Mouse (Mus musculus) embryonic facial prominence, embryonic 11.5 days (tissue): Measurements from ENCODE around the gene Nthl1. TPM values are rescaled to one million over a fixed set of nuclear protein-coding genes. Genes with fewer than 3 reads are reported as not detected.

ENCODE experiments used
- ATAC-seq: fragments of 200-750 bp; cut with Nextera tagmentation; replicated peaks from 2 replicates; pipeline ENCODE4 v1.8.0; 2017; ENCODE audit warnings: low read depth; ENCODE audit not compliant: insufficient number of reproducible peaks, low FRiP score, low TSS enrichment
- DNase-seq: peaks from one replicate; pipeline ENCODE4 v3.0.0-alpha.2; 2015; ENCODE audit warnings: low spot score
- H3K27ac ChIP-seq: fragments of 300-500 bp; sonication (generic); replicated peaks from 2 replicates; pipeline ENCODE4 v1.5.1; 2014; ENCODE audit warnings: mild to moderate bottlenecking, low read depth, low read length, control low read depth
- H3K27me3 ChIP-seq: fragments of 300-500 bp; sonication (generic); 2 replicates; pipeline ENCODE4 v1.6.1; 2014; ENCODE audit warnings: mild to moderate bottlenecking, low read length, moderate library complexity, mixed read lengths; ENCODE audit not compliant: control insufficient read depth, insufficient read depth
- H3K36me3 ChIP-seq: fragments of 300-500 bp; sonication (generic); replicated peaks from 2 replicates; pipeline ENCODE4 v1.6.1; 2014; ENCODE audit warnings: low read depth, mild to moderate bottlenecking, low read length, moderate library complexity, mixed read lengths; ENCODE audit not compliant: control insufficient read depth, insufficient read depth
- H3K4me1 ChIP-seq: fragments of 300-500 bp; sonication (generic); 2 replicates; pipeline ENCODE4 v1.6.1; 2014; ENCODE audit warnings: low read length, mixed read lengths; ENCODE audit not compliant: control insufficient read depth, insufficient read depth
- H3K4me2 ChIP-seq: fragments of 300-500 bp; sonication (generic); 2 replicates; pipeline ENCODE4 v1.6.1; 2014; ENCODE audit warnings: low read depth, mild to moderate bottlenecking, control low read depth, low read length, moderate library complexity
- H3K4me3 ChIP-seq: fragments of 300-500 bp; sonication (generic); 2 replicates; pipeline ENCODE4 v1.5.1; 2014; ENCODE audit warnings: low read depth, low read length, control low read depth
- H3K9ac ChIP-seq: fragments of 300-500 bp; sonication (generic); replicated peaks from 2 replicates; pipeline ENCODE4 v1.6.1; 2014; ENCODE audit warnings: mild to moderate bottlenecking, control low read depth, low read length
- H3K9me3 ChIP-seq: fragments of 300-500 bp; sonication (generic); replicated peaks from 2 replicates; pipeline ENCODE4 v1.6.1; 2016; ENCODE audit warnings: mild to moderate bottlenecking, low read length, inconsistent platforms, mixed read lengths; ENCODE audit not compliant: control insufficient read depth
- WGBS: fragments of 180-500 bp; shearing (Covaris S2); extraction: QIAGEN DNeasy Blood & Tissue Kit; methylation state at CpG from one replicate; pipeline ENCODE4 v1.1.7; 2014; 5-methylcytosine and 5-hydroxymethylcytosine counted together
- polyA plus RNA-seq: library from polyadenylated mRNA; unstranded; fragments of >200 nt; fragmentation: Nextera tagmentation; extraction: Ambion mirVana; gene quantifications from 2 replicates; pipeline ENCODE4 v1.2.1, GENCODE M21; 2014

Nthl1 gene
- polyA plus RNA-seq, 1 experiment from 2014 or later: 18.6 TPM

DNA sequence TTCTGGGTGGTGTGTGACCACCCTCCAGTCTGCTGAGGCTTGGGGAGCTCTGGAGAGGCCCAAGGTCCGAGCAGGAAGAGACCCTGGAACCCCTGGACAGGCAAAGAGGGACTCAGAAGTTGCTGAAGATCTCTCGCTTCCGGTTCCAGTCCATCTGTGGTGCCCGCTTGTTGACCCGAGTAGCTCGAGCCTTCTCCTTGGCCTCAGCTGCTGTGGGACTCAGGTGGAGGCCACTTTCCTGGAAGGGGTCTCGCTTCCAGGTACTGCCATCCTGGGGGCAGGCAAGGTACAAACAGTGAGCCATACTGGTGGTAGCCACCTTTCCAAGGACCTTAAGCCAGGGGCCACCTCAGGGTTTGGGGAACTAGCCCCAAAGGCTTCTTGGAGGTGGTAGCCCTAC, 7.6 kb downstream of the Nthl1 start:
- H3K27ac ChIP-seq: peak overlapping the region; percentile 91
- H3K9ac ChIP-seq: peak overlapping the region; percentile 29
- H3K27me3 ChIP-seq: no peaks in the 10 kb centered on the region
- H3K9me3 ChIP-seq: no peaks in the 10 kb centered on the region
- ATAC-seq: no peak
- H3K4me2 ChIP-seq: peak overlapping the region; percentile 17; the same call in 1 of the 2 replicates
- no peak for DNase-seq
- 80% methylated on average over 7 of the region's 7 CpGs for WGBS
- peaks cover 15% of the 10 kb centered on the region for H3K4me1 ChIP-seq
- no peak overlapping the region for H3K4me3 ChIP-seq
- no peaks in the 10 kb centered on the region for H3K36me3 ChIP-seq

DNA sequence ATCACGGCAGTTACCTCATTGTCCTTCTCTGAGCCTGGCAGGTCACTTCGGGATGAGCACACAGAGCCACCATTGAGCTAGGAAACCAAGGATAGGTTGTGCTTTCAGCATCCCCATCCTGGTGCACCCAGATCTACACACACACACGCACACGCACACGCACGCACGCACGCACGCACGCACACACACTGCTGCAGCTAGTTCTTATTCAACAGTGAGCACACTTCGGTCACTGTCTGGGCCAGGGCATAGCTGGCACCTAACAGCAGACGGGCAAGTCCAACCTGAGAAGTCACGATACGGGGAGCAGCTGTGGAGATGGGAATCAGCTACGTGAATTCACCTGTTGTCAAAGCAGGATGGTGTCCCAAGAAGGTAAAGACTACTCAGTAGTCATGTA, 8.1 kb downstream of the Nthl1 start:
- WGBS: 94% methylated on average over 15 of the region's 15 CpGs
- no peaks in the 10 kb centered on the region for H3K36me3 ChIP-seq
- H3K4me2 ChIP-seq: no peak overlapping the region
- H3K27ac ChIP-seq: no peak overlapping the region; the same call in 1 of the 2 replicates
- no peak overlapping the region for H3K4me3 ChIP-seq
- DNase-seq (no peak), ATAC-seq (no peak)
- H3K9ac ChIP-seq: no peak overlapping the region
- no peaks in the 10 kb centered on the region for H3K9me3 ChIP-seq
- peaks cover 15% of the 10 kb centered on the region for H3K4me1 ChIP-seq
- no peaks in the 10 kb centered on the region for H3K27me3 ChIP-seq

DNA sequence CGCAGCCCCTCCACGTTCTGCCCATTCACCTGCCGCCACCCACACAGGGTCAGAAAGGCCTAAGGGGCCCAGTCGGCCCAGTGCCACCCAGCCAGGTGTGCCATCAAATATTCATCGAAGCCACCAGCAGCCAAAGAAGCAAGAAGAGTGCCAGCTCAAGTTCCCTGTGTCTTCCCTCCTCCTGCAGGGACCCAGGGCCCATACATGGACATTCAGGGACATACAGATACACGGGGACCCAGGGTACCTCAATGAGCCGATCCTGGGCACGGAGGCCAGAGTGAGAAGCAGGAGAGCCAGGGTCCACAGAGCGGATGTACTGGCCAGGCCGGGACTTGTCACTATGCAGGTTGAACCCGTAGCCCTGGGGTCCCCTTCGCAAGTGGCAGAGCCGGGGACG, 9.5 kb downstream of the Nthl1 start:
- ATAC-seq (no peak), DNase-seq (no peak)
- Histone ChIP-seq H3K27me3 (no peaks in the 10 kb centered on the region), H3K9ac (no peak overlapping the region), H3K36me3 (no peaks in the 10 kb centered on the region), H3K27ac (no peak overlapping the region), H3K9me3 (no peaks in the 10 kb centered on the region), H3K4me3 (no peak overlapping the region), H3K4me1 (peaks cover 15% of the 10 kb centered on the region), H3K4me2 (no peak overlapping the region)
- WGBS: 94% methylated on average over 14 of the region's 14 CpGs

DNA sequence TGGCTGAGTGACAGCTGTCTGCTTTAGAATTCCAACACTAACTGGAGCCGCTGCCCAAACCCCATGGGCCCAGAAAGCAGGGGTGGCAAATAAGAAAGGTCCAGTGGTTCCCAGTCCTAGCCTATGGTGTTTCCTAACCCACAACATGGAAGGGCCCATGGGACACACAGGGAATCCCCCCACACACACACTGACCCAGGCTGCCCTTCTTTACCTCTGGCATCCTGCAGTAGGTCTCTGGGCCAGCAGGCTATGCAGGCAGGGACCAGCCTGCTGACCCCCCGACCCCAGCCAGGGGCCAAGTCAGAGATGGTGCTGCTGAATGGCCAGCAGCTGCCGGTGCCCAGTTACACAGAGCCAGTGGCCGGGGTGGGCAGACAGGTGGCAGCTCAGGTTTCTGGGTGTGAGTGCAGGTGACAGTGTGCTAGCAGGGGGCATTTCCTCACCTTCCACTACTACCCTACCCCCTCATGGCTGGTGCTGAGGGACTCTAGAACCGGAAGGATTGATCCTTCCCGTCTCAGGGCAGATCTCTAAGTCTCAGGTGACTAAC, 10.4 kb downstream of the Nthl1 start:
- Histone ChIP-seq H3K4me2 (no peak overlapping the region), H3K36me3 (no peaks in the 10 kb centered on the region; the same call in 1 of the 2 replicates), H3K9ac (no peak overlapping the region), H3K4me1 (peaks cover 15% of the 10 kb centered on the region), H3K4me3 (no peak overlapping the region), H3K9me3 (no peaks in the 10 kb centered on the region), H3K27me3 (no peaks in the 10 kb centered on the region), H3K27ac (no peak overlapping the region)
- no peak for DNase-seq
- 60% methylated on average over 6 of the region's 6 CpGs for WGBS
- no peak for ATAC-seq

DNA sequence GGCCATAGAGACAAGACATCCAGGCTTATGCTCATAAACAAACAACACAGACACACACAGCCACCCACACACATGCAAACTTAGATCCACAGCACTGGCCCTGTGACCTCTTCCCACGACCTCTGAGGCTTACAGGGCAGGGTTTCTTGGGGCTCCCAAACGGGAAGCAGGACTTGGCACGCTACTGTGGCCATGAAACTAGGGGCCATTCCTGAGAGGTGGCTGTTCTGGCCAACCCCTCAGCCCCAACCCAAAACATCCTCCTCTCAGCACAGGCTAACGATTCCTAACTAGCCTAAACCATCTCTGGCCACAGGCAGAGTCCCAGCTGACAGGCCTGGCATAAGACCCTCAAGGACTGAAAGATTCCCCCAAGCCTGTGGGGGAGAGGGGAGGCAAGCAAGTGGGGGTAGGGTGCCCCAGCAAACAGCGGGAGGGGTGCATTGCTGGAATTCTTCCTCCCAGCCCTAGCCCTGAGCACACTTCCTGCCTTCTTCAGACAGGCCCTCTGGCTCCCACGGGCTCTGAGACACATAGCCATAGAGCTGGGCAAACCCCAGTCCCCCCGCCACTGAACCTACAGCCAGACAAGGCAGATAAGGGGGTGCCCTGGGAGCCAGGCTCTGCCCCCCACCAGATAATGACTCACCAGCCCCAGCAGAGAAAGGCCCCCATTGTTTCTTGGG, 11.7 kb downstream of the Nthl1 start:
- WGBS: 29% methylated on average over 7 of the region's 7 CpGs
- Histone ChIP-seq H3K4me1 (peaks cover 16% of the 10 kb centered on the region), H3K9ac (peak overlapping the region; percentile 1), H3K27ac (no peak overlapping the region), H3K27me3 (no peaks in the 10 kb centered on the region), H3K9me3 (no peaks in the 10 kb centered on the region), H3K4me2 (no peak overlapping the region), H3K4me3 (no peak overlapping the region), H3K36me3 (no peaks in the 10 kb centered on the region; the same call in 1 of the 2 replicates)
- DNase-seq (no peak), ATAC-seq (no peak)

DNA sequence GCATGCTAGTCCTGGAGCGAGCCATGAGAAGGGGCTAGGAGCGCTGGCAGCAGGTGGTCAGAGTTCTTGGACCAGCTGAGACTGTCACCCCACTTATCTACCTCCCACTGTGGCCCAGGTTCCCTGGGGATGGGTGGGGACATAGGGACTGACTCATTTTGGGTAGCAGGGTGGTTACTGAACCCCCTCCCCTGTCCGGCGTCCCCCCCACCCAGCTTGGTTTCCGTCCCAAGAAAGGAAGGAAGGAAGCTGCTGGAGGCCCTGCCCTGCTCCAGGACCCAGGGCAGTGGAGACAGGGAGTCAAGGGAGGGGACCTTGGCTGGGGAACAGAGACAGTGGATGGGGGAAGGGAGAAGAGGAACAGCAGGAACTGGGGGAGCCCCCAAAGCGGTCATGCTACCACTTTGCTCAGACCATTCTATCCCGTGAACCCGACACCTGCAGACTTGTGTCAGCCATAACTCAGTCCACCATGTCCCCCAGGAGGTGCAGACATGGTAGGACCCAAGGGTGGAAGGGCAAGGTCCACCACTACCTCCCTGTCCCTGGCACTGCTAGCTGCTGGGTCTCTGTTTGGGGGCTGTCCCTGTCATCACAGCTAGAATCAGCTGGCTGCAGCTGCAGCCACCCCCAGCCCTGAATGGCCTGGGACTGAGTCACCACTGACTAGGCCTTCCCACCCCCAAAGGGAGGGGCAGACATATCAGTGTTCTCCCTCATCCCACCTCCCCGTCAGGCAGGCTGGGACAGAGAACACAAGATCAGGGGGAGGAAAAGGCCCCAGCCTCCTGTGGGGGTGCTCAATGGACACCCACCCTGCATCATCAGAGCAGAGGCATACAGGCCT, 12.6 kb downstream of the Nthl1 start:
- Histone ChIP-seq H3K27me3 (no peaks in the 10 kb centered on the region), H3K4me2 (no peak overlapping the region), H3K36me3 (no peaks in the 10 kb centered on the region; the same call in 1 of the 2 replicates), H3K4me3 (no peak overlapping the region), H3K9me3 (no peaks in the 10 kb centered on the region), H3K4me1 (peaks cover 12% of the 10 kb centered on the region), H3K27ac (no peak overlapping the region), H3K9ac (peak overlapping the region; percentile 1; the same call in 1 of the 2 replicates)
- DNase-seq (no peak), ATAC-seq (no peak)
- 77% methylated on average over 9 of the region's 9 CpGs for WGBS

DNA sequence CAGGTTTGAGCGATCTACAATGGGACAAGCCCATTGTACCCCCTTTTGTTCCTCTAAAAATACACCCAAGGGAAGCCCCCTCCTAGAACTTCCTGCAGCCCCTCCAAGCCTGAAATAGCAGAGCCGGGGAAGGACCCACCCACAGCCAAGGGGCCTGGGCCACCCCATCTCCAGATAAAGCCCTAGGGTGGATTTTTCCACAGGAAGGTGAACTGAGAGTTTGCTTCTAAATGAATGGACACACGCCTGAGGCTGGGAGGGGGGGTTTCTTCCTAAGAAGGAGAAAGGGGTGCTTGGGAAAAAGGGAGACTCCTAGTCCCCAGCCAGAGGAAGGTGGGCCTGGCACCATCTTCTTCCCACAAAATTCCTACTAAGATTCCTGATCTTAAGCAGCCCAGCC, 13.4 kb downstream of the Nthl1 start:
- Histone ChIP-seq H3K36me3 (no peaks in the 10 kb centered on the region; the same call in 1 of the 2 replicates), H3K9me3 (no peaks in the 10 kb centered on the region), H3K27me3 (no peaks in the 10 kb centered on the region), H3K4me1 (peaks cover 10% of the 10 kb centered on the region), H3K27ac (no peak overlapping the region), H3K4me3 (no peak overlapping the region), H3K9ac (no peak overlapping the region), H3K4me2 (no peak overlapping the region; the same call in 1 of the 2 replicates)
- WGBS: 78% methylated on average over 3 of the region's 3 CpGs
- DNase-seq: no peak
- no peak for ATAC-seq

DNA sequence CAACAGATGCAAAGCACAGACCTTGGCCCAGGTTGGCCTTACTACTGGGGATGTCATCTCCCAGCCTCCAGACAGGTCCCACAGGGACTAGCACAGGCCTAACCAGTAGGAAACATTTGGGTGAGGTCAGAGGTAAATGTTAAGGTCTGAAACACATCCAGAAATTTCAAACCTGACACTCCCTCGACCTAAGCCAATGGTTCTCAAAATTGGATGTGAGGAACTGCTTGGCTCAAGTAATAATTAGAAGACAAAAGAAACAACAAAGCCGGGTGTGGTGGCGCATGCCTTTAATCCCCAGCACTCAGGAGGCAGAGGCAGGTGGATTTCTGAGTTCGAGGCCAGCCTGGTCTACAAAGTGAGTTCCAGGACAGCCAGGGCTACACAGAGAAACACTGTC, 13.9 kb downstream of the Nthl1 start:
- peaks cover 10% of the 10 kb centered on the region for H3K4me1 ChIP-seq
- H3K4me2 ChIP-seq: no peak overlapping the region
- H3K27ac ChIP-seq: no peak overlapping the region
- H3K9me3 ChIP-seq: no peaks in the 10 kb centered on the region
- H3K27me3 ChIP-seq: no peaks in the 10 kb centered on the region
- no peak for ATAC-seq
- DNase-seq: no peak
- H3K4me3 ChIP-seq: no peak overlapping the region
- WGBS: 88% methylated on average over 4 of the region's 4 CpGs
- no peak overlapping the region for H3K9ac ChIP-seq
- H3K36me3 ChIP-seq: no peaks in the 10 kb centered on the region; the same call in 1 of the 2 replicates
